Mouse (Mus musculus): ENCODE measurements around the gene Pcdh8.

The Pcdh8 gene

GRCm38 (mm10) chr14:79754157-79754556 is 17.0 kb downstream of the Pcdh8 start:
- in situ Hi-C loops (cut with MboI, MseI) = no loop called here

- in situ Hi-C loops (cut with MboI, MseI) = no loop called here
Measured at GRCm38 (mm10) chr14:79753733-79754132, 17.4 kb downstream of the Pcdh8 start.

GRCm38 (mm10) chr14:79740515-79740914 is 30.6 kb downstream of the Pcdh8 start:
- in situ Hi-C loops (cut with MboI, MseI) = no loop called here

- in situ Hi-C loops (cut with MboI, MseI) = no loop called here
Measured at GRCm38 (mm10) chr14:79738441-79738840, 32.7 kb downstream of the Pcdh8 start.

- in situ Hi-C loops (cut with MboI, MseI) = no loop called here
Measured at GRCm38 (mm10) chr14:79737642-79738379, 33.3 kb downstream of the Pcdh8 start.

GRCm38 (mm10) chr14:79736781-79737180 is 34.3 kb downstream of the Pcdh8 start:
- in situ Hi-C loops (cut with MboI, MseI) = no loop called here

- in situ Hi-C loops (cut with MboI, MseI) = no loop called here
Measured at GRCm38 (mm10) chr14:79733501-79733900, 37.6 kb downstream of the Pcdh8 start.

GRCm38 (mm10) chr14:79728811-79729210 is 42.3 kb downstream of the Pcdh8 start:
- in situ Hi-C loops (cut with MboI, MseI) = no loop called here

- in situ Hi-C loops (cut with MboI, MseI) = no loop called here
Measured at GRCm38 (mm10) chr14:79724002-79724681, 47.0 kb downstream of the Pcdh8 start.

- in situ Hi-C loops (cut with MboI, MseI) = no loop called here
Measured at GRCm38 (mm10) chr14:79722228-79722627, 48.9 kb downstream of the Pcdh8 start.
